Mouse (Mus musculus) ovary, postnatal 14 days (tissue): Measurements from ENCODE around the gene Slc28a2.
"Not testable (repeated sequence)": the region's sequence is repeated elsewhere in the genome, so short reads cannot be mapped to it uniquely, and the experiment has no call there.

Source experiments
- DNase-seq: peaks from one replicate; pipeline ENCODE4 v3.0.0; 2022; ENCODE audit warnings: low spot score

The Slc28a2 gene

DNA sequence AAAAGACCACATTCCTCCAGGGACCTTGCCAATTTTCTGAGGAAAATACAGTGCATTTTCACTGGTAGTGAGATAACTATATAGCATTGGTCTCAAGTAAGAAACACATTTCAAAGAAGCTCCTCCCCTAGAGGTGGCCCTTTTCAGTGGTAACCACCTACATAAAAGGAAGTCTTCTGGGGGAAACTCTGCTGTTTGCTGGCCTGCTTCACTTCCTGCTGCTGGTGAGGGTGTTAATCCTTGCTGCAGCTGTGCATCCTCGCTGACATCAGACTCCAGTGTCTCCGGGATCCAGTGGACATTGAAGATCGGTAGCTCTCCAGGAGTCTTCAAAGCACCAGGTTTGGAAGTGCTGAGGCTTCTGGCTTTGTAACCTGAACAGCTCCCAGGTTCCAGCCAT, at the start of gene Slc28a2:
Gene Slc28a2 (plus strand): TSS at position 278 of the 400 bp plus-strand sequence.
- DNase-seq, result not testable (repeated sequence)

DNA sequence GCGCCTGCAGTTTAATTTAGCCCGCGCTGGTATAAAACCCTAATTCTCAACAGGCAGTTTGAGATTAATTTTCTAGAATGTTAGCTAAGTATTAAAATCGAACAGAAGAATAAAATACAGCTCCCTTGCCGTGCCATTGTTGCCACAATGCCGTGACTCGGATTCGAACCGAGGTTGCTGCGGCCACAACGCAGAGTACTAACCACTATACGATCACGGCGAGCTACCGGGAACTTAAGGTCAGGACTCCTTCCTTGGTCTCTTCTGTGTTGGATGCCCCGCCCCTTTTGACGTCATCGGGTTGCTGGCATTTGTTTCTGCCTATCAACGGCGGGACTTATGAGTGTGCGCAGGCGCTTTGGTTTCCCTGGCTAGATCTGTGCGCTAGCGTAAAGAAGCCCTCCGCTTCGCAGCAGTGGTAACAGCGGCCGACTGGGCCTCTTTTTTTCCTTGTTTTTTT, 49.0 kb upstream of the Slc28a2 start:
- DNase-seq, result peak; percentile 98

DNA sequence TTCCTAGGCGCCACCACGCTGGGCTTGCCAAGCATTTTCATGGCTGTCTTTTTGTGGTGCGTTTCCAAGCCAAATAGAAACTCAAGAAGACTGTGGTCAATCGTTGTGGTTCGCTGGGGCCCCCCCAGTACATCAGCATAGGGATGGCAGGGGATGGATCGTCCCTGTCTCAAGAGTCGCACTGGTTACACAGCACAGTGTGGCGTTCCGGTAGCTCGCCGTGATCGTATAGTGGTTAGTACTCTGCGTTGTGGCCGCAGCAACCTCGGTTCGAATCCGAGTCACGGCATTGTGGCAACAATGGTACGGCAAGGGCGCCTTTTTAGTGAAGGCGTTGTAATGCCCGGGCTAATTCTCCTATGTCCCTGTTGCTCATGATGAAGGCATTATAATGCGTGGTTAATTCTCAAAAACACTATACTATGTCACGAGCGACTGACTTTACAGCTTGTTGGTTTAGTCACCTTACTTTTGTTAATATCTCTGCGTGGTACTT, 48.5 kb upstream of the Slc28a2 start:
- DNase-seq, result peak; percentile 50

DNA sequence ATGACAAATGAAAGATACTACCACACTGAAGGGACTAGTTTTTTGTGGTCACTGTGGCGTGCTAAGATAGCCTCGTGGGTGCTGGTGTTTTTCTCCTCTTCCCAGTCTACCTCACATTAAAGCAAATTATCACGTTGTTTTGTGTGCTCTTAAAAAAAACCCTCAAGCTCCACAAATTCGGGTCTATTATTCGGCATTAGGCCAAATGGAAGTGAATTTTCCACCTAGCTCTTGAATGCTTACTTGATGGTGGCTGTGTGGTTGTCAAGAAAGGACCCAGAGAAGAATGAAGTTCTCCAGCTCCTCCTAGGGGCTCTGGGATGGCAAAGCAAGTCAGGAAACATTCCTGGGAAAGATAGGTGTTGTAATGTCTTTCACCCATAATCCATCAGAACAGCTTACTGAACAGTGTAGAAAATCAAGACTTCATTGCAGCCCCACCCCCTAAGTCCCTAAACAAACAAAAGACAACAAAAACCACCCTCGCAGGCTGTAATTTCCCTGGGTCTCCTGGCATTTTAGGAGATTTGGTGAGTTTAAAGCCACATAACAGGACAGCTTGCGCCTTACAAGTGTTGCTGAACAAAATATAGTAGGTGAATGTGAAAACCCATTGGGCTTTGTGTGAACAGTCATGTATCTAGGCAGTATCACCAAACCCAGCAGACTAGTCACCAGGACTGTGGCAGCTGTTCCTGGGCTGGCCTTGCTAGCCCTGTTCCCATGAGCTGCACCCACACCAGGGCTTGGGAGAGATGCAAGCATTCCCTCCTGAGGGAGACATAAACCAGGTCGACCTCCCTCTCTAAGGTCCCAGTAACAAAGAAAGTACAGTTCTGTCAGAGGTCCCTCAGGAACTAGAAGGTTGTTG, 47.6 kb upstream of the Slc28a2 start:
- DNase-seq, result no peak

DNA sequence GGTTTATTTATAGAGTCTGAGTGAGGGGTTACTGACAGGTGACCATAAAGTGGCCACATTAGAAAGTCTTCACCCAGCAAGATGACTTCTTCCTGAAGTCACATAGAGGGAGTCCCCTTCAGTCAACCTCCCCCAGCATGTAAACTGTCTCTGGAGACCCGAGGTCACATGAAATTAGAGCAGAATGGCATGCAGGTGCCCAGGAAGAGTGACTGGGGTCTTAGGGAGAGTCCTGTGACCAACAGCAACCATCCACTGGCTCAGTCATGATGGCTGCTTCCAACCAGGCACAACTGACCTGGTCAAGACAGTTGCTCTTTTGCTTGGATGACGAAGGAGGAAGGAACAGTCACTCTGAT, 47.0 kb upstream of the Slc28a2 start:
- no peak for DNase-seq

DNA sequence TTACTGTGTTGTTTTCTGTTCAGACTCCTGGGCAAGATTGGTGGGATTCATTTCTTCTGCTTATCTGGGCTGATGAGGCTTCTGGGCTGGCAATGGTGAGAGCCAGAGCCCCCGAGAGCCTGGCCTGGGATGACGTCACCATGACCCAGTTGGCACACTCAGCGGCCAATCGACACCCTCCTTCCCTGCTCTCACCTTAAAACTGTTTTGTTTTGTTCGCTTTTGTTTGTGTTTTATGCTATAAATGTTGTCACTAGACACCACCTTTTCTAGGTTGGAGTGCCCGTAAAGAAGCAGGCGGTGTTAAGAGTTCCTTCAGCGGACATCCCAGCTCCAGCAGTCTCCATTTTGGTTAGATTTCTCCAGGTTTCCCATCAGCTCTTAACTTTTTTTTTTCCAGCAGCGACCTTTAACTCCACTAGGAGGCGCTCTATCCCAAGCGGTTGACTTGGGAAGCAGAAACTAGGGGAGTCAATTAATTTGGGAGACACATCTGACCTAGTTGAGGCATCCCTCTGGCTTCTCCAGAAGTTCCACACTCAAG, 45.4 kb upstream of the Slc28a2 start:
- peak; percentile 46 for DNase-seq

DNA sequence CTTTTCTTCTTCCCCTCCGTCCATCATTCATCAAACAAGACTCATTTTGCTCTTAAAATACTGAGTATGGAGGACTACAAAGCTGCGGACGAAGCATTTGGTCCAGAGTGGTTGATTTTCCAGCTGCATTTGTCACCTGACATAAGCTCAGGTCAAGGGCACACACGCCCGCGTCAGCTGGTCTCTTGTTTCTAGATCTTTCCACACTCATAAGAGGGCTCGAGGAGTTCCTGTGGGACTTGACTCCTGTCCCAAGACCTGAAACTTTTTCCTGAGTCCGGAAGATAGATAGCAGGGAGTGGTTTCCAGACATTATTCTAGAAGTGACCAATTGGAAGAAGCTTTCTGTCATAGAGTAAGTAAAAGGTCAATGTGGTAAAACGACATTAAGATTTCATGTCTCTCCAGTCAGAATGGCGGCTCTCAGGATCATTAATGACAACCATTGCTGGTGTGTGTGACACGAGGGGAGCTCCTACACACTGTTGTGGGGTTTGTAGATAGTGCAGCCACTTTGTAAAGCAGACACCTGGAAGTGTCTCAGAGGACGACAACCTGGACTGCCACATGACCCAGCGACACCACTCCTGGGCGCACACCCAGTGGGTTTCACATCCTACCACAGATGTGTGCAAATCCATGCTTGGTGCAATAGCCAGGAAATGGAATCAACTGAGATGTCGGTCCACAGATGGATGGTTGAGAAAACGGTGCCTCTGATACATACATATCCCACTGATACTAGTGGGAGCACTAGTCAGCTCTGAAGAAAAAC, 44.8 kb upstream of the Slc28a2 start:
- no peak for DNase-seq

DNA sequence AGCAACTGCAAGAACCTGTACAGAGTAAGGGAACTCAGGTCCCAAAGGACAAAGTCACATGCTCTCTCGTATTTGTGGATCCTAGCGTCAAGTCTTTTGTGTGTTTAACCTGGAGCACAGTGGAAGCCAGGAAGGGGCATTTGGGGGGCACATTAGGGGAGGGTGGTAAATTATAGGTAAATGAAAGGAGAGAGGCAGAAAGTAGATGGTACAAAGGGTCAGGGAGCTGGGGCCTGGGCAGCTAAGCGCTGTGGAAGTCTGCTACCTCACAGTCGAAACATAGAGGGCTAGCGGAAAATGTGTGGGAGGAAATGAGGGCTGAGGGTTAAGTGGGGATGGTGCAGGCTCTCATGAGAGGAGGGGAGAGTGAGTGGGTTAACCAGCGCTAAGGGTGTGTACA, 44.2 kb upstream of the Slc28a2 start:
- DNase-seq, result no peak

DNA sequence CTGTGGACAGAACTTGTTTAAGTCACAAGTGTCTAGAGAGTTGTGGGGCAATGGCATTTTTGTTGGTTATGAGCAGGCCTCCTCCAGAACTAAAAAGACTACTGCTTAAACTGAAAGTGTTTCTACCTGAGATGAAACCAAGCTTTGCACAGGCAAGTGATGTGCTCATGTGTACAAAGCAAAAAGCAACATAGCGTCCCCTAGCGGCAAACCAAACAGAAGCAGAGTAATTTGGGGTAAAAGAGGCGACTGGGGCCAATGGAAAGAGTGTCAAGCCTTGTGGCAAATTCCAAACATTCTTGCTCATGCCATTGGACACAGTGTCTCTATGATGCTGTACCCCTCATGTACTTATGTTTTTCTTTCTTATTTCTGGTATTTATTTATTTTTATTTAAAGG, 41.2 kb upstream of the Slc28a2 start:
- DNase-seq, result no peak

DNA sequence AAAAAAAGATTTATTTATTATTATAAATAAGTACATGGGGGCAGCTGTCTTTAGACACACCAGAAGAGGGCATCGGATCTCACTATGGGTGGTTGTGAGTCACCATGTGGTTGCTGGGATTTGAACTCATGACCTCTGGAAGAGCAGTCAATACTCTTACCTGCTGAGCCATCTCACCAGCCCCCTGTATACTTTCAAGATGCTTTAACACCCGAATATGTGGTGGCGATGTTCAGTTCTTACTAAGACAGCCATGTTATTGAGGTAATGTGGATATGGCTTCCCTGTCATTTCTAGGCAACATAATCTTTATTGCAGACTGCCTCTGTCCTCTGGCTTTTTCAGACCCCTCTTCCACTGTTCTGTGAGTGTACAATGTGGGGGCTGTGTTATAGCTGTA, 39.1 kb upstream of the Slc28a2 start:
- DNase-seq, result not testable (repeated sequence)

DNA sequence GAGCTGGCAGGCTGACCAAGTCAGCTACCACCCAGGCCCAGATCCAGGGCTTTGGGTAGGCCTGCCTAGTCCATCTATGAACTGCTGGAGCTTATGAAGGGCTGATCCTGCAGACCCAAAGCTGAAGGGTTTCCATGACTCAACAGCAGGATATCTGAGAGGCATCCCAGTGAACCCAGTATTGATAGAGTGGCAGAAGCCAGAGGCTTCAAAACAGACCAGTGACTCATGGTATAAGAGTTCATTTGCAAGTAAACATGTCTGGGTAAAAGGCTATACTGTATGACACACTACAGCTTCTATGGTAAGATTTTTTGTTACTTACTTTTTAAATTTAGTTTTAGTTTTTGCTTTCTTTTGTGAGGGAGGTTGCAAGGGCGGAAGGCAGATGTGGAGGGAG, 30.1 kb upstream of the Slc28a2 start:
- DNase-seq, result no peak

DNA sequence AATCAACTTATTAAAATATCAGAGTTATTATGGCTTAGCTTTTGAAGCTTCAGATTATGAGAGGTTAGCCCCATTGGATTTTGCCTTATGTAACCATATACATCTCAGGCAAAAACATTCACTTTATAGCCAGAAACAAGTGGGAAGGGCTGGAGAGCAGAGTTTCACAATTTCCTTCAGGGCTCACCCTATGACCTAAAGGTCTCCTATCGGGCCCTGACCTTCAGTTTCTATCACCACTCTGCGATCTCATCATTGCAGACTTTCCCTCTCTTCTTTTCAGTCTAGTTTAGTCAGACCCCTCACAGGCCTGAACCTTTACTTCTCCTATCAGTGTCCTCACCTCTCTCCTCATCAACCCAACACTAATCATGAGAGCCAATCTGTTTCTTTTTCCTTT, 18.7 kb upstream of the Slc28a2 start:
- DNase-seq, result no peak

DNA sequence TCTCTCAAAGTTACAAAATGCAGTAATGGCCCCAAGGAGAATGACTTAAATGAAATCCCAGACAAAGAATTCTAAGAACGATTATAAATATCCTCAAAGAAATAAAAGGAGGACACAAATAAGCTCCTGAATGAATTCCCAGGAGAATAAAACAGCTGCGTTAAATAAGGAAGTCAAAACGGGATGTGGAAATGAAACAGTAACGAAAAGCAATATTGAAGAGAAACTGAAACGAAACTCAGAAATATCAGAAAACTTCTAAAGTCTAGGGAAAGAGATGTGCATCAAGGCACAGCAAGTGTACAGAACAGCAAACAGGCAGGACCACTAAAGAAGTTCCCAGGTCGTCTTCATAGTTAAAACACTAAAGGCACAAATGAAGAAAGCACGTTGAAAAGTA, 17.3 kb upstream of the Slc28a2 start:
- DNase-seq, result no peak

DNA sequence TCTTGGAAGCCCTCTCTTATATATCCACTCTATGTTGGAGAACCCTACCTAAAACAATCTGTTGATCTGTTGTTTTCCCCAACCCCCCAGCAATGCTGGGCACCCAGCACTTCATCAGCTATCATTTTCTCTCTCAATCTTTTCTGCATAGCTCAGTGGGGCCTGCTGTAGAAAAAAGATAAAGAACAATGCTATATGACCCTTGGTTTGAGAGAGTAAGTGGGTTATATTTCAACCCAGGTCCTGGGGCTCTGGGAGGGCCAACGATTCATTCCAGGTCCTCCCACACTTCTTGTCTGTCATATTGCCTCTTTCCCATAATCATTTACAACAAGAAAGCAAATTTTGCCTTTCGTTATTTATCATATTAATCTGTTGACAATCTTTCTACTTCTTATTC, 368 bp downstream of the Slc28a2 start:
- DNase-seq, result not testable (repeated sequence)

DNA sequence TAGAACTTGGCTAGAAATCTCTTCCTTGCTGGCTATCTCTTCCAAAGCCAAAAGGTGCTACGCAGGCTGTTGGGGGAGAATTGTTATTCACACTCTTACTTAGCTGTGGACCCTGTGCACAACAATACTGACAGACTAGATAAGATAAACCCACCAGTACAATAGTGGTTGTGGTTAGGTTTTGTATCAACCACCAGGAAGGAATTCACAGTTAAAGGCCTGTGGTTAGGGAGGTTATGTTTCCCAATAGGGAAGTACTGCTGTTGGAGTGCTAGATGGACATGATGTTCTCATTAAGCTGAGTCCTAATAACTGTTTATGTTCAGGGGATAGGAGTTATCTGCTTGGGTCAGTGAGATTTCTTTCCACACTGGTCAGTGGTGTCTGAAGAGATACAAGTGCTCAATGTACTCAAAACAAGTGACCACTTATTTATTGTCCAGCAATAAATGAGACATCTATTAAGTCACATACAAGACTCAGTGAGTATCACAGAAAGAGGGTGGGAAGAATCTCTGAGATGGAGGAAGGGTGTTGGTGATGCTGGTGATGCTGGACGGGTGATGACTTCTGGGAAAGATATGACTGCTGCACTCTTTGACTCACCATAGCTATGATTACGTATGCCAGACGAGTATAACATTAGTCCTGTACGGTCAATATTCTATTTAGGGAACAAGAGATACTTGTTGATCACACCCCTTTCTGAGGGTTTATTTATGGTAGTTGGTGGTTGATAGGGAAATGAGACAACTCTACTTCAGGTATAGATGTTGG, 12.6 kb downstream of the Slc28a2 start:
- DNase-seq, result not testable (repeated sequence)

DNA sequence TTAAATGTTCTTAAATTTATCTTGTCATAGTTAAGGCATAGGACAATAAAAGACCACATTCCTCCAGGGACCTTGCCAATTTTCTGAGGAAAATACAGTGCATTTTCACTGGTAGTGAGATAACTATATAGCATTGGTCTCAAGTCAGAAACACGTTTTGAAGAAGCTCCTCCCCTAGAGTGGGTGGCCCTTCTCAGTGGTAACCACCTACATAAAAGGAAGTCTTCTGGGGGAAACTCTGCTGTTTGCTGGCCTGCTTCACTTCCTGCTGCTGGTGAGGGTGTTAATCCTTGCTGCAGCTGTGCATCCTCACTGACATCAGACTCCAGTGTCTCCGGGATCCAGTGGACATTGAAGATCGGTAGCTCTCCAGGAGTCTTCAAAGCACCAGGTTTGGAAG, 14.2 kb downstream of the Slc28a2 start:
- DNase-seq, result not testable (repeated sequence)

DNA sequence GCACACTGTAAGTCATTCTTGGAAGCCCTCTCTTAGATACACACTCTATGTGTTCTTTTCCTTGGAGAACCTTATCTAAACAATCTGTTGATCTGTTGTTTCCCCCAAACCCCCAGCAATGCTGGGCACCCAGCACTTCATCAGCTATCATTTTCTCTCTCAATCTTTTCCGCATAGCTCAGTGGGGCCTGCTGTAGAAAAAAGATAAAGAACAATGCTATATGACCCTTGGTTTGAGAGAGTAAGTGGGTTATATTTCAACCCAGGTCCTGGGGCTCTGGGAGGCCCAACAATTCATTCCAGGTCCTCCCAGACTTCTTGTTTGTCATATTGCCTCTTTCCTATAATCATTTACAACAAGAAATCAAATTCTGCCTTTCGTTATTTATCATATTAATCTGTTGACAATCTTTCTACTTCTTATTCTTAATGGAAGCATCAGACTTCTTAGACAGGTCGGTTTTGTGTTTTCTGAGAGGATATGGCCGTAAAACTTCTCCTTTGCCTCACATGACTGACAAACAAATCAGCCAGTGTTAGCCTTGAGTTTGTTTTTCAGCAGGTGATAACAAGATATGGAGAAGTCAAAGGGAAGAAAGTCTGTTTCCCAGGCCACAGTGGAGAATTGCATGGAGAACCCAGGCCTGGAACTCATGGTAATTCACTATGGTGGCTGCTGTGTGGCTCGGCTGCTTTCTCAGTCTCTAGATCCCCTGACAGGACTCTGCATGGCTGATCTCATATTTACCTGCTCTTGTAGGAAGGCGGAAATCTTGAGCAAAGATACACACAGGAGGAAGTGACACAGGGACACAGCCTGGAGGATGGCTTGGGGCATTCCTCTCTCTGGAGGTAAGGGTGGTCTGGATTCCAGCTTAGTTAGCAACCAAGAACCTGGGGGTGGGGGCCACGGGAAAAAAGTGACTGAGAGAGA, 15.0 kb downstream of the Slc28a2 start:
- DNase-seq, result no peak

DNA sequence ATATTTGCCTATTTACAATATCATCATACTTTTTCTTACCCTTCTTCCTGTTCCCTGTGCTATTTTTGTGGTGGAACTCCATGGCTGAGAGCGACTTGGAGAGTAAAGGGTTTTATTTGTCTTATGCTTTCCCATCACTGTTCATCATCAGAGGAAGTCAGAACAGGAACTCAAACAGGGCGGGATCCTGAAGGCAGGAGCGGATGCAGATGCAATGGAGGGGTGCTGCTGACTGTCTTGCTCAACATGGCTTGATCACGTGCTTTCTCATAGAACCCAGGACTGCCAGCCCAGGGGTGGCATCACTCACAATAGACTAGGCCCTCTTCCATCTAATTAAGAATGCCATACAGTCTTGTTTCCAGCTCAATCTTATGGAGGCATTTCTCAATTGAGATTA, 24.1 kb downstream of the Slc28a2 start:
- no peak for DNase-seq

DNA sequence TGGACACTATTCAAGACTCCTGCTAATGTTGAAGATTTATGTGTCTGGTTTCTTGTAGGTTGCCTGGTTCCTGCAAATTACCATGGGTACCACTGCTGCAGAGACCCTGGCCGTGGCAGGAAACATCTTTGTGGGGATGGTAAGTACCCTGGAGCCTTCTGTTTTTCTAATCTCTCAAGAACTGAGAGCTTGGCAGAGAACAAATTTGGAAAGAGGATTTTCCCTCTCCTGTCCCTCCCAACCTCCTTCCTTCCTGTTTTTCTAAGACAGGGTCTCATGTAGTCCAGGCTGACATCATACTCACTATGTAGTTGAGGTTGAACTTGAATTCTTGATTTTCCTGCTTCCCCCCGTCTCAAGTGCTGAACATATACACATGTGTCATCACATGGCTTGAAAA, 26.1 kb downstream of the Slc28a2 start:
- DNase-seq, result no peak

DNA sequence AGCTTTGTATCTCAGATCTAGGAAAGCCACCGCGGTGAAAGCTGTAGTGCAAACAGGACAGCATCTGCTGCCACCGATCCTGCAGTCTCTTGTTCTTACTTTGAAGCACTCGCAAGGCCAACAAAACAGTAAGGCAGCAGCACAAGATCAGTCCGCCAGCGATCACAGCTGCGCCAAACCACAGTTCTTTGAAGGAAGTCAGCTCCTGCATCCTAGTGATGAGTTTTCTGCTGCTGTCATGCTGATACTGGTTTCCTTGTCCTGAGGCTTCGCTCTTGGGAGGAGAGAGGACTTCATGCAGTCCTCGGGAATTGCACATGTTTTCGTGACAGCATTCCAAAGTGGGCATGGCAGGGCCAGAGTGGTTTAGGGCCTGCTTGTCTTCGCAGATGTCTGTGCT, 40.6 kb downstream of the Slc28a2 start:
- no peak for DNase-seq
